Mouse (Mus musculus) adrenal gland, postnatal 4 days (tissue): Measurements from ENCODE around the gene Gpr45. TPM values are rescaled to one million over a fixed set of nuclear protein-coding genes. Genes with fewer than 3 reads are reported as not detected.
A peak's percentile ranks its signal among the peaks of the same experiment; 100 is the strongest.

Source experiments
- DNase-seq, 2 experiments: peaks; one replicate each; pipeline ENCODE4 v3.0.0; 2021 to 2022; ENCODE audit warnings: low spot score in 2 of 2, mixed read lengths in 2 of 2
- microRNA-seq: library from miRNA; unstranded; fragments of <30 nt; microRNA quantifications from one replicate; pipeline ENCODE4 v1.2.0, GENCODE M21; 2021
- total RNA-seq, 2 experiments: library from RNA; stranded (reverse); gene quantifications; 2 replicates each; pipeline ENCODE4 v1.2.3; 2021

Gene Gpr45
- total RNA-seq, 2 experiments from 2014 or later: 2.7 to 7.1 TPM

DNA sequence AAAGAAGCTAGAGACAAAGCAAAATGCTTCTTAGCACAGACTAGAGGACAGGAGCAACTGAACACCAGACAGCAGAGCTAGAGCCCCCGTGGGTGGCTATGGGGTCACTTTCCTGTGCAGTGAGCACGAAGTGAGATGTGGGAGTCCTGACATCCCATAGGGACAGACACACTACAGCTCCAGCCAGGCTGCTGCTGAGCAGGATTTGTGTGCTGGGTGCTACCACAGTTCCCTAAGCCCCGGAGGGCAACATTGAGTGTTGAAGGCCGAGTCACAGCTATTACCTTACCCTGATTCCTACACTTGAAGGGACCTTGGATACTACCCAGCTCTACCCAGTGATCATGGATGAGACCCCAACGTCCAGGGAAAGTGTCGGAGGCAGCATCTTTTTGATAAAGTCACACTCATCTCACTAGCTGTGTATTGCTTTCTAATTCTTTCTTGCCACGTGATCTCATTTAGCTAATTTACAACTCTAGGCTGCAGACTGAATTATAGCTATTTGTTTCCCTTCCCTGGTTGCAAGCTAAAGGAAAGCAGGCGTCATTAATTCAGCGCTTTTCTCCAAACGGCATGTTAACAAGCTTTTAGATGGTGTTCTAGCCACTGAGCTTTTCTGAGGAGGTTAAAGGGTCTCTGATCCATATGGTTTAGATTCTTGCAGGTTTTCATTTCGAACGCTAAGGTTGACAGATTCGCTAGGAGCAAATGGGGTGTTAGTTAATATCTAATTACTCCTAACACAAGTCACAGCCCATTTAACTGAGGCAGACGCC, 92.7 kb downstream of the Gpr45 start:
- no peak for DNase-seq

DNA sequence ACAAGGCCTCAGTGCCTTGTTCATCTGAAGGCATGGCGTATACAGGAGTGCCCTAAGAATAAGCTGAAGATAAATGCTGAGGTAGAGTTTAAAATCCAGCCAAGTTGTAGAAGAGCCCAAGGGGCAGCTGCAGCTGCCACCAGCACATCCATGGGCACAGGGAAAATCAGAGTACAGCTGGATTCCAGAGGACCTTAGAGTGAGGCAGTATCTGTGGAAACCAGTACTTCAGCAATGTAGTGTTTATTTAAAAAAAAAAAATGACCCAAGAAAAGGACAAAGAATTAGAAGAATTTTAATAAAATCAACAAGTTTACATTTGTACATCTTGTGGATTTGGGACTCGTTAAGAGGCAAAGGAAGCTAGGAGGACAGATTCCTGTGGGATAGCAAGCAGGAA, 94.3 kb downstream of the Gpr45 start:
- no peak for DNase-seq

DNA sequence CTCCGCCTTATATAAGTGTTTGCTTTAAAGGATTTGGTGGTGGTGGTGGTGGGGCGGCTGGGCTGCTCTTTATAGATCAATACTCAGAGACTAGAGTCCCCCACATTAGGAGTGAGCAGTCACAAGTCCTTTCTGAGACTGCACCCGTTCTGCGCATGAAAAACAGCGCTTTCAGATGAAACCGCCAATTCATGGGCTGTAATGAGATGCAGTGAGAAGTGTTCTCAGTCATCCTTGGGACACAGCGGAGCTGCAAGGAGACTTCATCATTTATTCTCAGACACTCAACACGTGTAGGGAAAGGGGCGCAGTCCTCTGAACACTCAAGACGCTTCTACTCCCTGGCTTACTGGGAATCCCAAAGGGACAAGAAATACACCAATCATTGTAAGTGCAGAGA, 95.1 kb downstream of the Gpr45 start:
- DNase-seq: no peak

DNA sequence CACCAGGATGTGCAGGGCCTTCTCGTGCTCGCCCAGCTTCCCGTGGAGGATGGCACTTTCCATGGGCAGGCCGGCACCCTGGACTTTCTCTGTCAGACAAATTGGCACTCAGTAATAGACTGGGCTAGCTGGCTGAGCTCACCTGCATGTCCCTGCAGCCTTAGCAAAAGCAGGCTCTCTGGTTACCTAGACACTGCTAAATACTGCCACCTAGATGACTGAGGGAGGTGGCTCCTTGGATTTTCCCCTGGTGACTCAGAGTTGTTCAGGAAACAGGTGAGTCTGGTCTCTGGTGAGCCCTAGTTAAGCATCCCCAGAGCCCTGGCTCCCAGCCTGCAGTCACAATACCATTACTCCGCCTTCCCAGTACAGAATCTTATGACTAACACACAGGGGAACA, 99.2 kb downstream of the Gpr45 start:
- DNase-seq: no peak

DNA sequence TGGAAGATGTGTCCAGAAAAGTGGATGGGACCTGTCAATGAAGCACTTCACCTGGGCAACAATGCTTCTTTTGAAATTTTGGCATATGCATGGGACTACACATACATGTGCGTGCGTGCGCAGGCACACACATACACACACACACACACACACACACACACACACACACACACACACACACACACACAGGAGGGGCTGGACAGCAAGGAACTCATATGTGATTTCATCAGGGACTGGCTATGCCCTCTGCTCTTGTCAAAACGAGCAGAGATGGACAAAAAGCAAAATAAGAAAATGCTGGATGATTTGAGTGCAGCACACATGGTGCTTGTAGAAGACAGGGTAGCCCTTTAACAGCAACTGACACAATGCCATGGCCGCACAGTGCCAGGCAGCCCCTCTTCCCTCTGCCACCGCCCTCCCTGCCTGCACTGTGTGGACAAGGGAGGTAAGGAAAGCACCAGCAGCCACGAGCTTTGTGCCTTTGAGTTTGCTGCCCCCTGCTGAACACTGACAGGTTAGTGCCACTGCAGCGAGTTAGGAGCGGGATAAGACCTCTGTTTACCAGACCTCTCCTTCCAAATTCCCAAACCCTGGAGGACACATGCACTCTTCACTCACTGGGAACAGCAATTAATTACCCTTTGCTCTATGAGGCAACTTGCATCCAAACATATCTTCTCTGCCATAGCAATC, 113.1 kb downstream of the Gpr45 start:
- peak in 1 of 2 experiments; percentile 38 for DNase-seq

DNA sequence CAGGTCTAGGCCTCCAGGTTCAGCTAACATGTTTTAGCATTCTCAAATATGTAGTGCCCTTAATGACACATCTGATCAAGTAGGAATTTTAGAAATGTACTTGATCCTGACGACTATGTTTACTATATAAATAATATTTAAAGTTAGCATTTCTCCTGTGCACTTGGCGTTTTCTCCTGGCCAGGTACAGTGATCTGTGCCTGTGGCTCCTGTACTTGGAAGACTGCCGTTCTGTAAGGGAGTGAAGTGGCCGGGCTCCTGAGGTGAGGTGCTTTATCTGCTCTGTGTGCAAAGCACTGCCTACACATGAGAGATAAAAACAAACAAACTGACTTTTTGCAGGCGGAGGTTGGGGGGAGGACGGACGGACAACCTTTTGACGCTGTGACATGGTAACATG, 113.9 kb downstream of the Gpr45 start:
- DNase-seq: no peak

DNA sequence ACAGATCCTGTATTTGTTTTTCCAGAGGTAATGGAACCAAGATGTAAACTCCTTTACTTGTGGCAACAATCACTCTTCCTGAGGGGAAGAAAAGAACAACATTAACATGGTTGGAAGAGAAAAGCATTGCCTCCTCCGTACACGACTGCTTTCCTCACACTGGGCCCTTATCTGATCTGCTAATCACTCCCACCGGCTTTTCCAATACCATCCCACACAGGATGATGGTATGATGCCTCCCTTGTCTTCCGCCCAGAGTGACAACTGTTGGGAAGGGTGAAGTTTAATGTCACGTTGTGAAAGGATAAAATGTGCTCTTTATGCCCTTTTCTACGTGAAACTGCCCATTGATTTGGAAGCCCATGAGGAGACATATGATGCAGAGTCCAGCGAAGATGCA, 114.9 kb downstream of the Gpr45 start:
- DNase-seq: no peak

DNA sequence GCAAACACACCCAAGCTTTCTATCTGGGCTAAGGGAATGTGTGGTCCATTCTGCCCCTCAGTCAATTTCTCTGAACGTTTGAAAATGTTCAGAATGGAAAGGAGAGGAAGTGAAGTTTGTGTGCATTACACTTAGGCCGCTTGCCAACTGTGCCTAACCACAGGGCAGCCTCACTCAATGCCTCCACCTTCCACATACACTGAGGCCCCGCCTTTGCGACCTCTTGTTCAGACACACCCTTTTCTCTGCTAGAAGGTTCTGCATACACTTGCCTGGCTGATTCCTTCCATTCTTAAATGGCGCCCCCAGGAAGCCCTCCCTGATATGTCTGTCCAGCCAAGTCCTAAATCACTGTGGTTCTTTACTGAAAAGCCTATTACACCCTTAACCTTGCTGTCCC, 118.1 kb downstream of the Gpr45 start:
- DNase-seq: no peak

DNA sequence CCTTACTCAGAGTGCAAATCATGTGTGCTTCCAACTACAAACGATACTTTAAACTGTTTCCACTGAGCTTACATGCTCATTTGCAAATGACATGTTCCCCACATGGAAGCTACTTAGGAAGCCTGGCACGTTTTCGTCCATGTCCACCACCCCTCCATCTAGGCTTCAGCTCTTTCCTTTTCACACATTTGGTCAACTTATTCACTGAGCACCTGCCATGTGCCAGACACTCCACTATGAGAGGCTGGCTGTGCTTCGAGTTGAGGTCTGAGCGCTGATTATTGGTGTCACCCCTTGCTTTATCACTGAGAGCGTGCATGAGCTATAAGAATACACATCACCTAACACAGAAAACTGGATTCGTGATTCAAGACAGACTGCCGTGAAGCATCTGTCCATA, 119.4 kb downstream of the Gpr45 start:
- no peak for DNase-seq

DNA sequence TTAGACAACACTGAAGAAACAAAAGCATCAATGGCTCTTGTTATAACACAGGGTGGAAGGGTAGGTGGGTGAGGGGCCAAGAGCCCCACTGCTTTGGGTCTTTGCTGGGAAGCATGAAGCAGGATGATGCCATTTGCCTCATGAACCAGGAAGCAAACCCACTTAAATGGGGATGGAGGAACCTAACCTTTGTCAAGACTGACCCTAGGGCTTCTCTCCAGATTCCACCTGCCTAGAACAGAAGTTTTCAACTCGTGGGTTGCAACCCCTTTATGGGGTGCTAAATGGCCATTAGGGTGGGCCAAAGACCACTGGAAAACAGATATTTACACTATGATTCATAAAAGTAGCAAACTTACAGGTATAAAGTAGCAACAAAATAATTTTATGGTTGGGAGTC, 119.9 kb downstream of the Gpr45 start:
- DNase-seq: no peak

DNA sequence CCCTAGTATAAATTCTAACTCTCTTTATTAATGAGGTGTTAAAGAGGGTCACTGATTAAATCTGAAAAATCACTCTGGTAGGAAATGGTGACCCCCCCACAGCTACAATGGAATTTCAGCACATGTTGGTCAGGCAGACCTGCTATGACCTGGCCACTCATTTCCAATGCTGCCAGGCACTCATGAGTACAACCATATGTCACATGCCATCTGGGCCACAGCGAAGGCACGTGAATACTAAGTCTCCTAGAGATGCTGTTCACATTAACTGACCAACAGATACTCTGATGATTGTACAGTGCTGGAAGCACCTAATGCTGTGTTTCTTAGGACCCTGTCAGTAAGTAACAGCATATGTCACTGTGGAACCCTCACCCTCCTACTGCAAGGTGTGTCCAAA, 122.1 kb downstream of the Gpr45 start:
- no peak for DNase-seq

DNA sequence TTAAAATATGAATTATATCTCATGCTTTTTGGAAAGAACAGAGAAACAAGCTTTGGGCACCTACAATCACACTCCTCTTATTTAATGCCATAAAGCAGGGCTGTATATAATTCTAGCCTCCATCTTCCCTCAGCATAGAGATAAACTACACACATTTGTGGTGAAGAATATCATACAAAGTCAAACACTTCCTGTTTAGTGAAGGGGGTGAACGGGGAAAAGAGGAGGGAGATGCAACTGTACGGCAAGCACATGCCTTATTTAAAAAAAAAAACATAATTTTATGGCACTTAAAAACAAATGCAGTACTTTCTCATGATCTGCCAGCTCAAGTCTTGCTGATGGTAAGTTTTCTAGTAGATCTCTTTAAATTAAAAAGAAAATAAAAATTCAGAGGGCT, 125.5 kb downstream of the Gpr45 start:
- DNase-seq: no peak

DNA sequence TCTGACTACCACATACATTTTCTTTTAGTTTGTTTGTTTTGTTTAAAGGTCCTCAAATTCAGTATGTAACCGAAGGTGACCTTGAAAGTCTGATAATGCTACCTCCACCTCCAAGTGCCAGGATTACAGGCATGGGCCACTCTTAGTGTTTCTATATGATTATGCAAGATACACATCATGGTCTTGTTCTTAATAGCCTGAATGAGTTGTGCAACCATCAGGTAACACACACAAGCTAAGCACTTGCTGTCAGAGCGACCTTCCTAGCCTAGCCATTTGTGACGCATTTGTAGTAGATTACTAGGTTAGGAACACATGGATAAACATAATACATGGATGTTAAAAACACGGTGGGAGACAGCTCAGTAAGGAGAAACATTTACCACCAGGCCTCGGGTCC, 130.3 kb downstream of the Gpr45 start:
- no peak for DNase-seq

Small RNA genes within 50 kb of the gene (microRNA-seq; reads per million reads assigned to microRNA genes)
- not detected for gene Gm24001

Other genes starting within 250 kb of the Gpr45 start
- 10 to 100 TPM; 81.4 to 82.0 TPM for gene Mrps9, start 101.6 kb upstream of the Gpr45 start, total RNA-seq
- gene Tgfbrap1, start 145.8 kb downstream of the Gpr45 start, total RNA-seq: 10 to 100 TPM; 30.7 to 31.4 TPM
- gene AI597479, start 145.8 kb downstream of the Gpr45 start, total RNA-seq: 10 to 100 TPM; 19.5 to 20.4 TPM
- 10 to 100 TPM; 31.3 to 36.9 TPM for gene Fhl2, start 244.1 kb downstream of the Gpr45 start, total RNA-seq